Mouse (Mus musculus) CH12.LX (cell line): ENCODE data around the gene Lpar5.

ENCODE experiments used
- BHLHE40 ChIP-seq: IDR thresholded peaks from 2 replicates; pipeline ENCODE4 v1.6.1; 2011; ENCODE audit warnings: mild to moderate bottlenecking, low read depth, low read length, improper control_type of control experiment
- CTCF ChIP-seq, 2 experiments: IDR thresholded peaks in 1 of 2; conservative IDR thresholded peaks in 1 of 2; 2 replicates each; pipeline ENCODE4 v1.5.1; 2011 to 2012; ENCODE audit warnings: low read depth in 2 of 2, low read length in 2 of 2, improper control_type of control experiment in 1 of 2, inconsistent platforms in 1 of 2, mild to moderate bottlenecking in 1 of 2, moderate library complexity in 1 of 2
- EP300 ChIP-seq: IDR thresholded peaks from 2 replicates; pipeline ENCODE4 v1.6.1; 2011; ENCODE audit warnings: low read length, improper control_type of control experiment
- HCFC1 ChIP-seq: IDR thresholded peaks from 2 replicates; pipeline ENCODE4 v1.6.1; 2012; ENCODE audit warnings: low read depth, mild to moderate bottlenecking, inconsistent platforms, low read length, improper control_type of control experiment
- IRF4 ChIP-seq: IDR thresholded peaks from 2 replicates; pipeline ENCODE4 v1.6.1; 2014; ENCODE audit warnings: low read depth, mild to moderate bottlenecking, inconsistent platforms, low read length, improper control_type of control experiment
- PAX5 ChIP-seq: IDR thresholded peaks from 2 replicates; pipeline ENCODE4 v1.6.1; 2012; ENCODE audit warnings: low read length, inconsistent platforms, mixed read lengths
- POLR2A ChIP-seq: IDR thresholded peaks from 2 replicates; pipeline ENCODE4 v1.6.1; 2011; ENCODE audit warnings: low read depth, mild to moderate bottlenecking, improper control_type of control experiment, low read length
- TCF12 ChIP-seq: IDR thresholded peaks from 2 replicates; pipeline ENCODE4 v1.6.1; 2014; ENCODE audit warnings: low read depth, mild to moderate bottlenecking, inconsistent platforms, low read length, improper control_type of control experiment
- UBTF ChIP-seq: IDR thresholded peaks from 2 replicates; pipeline ENCODE4 v1.6.1; 2012; ENCODE audit warnings: low read depth, mild to moderate bottlenecking, inconsistent platforms, low read length, improper control_type of control experiment, moderate library complexity
- ZKSCAN1 ChIP-seq: IDR thresholded peaks from 2 replicates; pipeline ENCODE4 v1.6.1; 2012; ENCODE audit warnings: low read depth, inconsistent platforms, low read length, improper control_type of control experiment, borderline replicate concordance

DNA sequence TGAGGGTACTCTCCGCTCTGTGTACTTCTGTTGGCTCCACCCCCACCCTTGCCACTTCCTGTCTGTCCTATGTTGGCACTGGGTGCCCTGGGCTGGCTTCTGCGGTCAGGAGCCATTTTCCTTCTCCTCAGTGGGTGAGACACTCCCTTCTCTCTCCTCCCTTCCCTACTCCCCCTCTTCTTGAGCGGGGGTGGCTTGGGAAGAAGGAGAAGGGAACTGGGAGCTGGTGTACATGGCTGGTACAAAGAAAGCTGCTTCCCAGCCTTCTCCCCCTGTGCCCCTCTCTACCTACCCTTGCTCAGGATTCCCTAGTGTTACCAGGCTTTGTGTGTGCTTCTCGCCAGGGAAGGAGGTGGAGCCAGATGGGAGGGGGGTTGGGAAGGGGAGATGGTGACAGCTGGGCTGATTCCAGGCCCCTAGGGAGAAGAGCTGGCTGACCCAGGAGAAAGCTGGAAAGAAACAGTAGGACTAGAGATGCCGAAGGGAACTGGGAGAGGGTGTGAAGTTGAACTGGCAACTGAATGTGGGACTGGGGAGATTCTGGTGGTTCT lies 31.8 kb downstream of the Lpar5 start:
- TF ChIP-seq EP300 (no peak), HCFC1 (no peak), CTCF (conservative IDR thresholded peaks at IDR 0.05 in 1 of 2, IDR thresholded peaks at IDR 0.05 in 1 of 2; ENCODE audit: low read depth in 2 of 2, low read length in 2 of 2) (no peak), BHLHE40 (no peak), ZKSCAN1 (no peak), PAX5 (no peak), TCF12 (no peak), UBTF (no peak), IRF4 (no peak), POLR2A (no peak)
